Mouse (Mus musculus) kidney, adult 2 months (tissue): ENCODE results near the gene Calr. TPM values are rescaled to one million over a fixed set of nuclear protein-coding genes. Genes with fewer than 3 reads are reported as not detected.

Experiments used
- DNase-seq: peaks from one replicate; pipeline ENCODE4 v3.0.0; 2021
- H3K27ac ChIP-seq: fragments of 200-500 bp; 2 replicates; pipeline ENCODE4 v1.5.1; 2012; ENCODE audit warnings: low read depth, low read length, control low read depth, inconsistent platforms; ENCODE audit not compliant: insufficient read depth
- H3K27me3 ChIP-seq: fragments of 200-500 bp; replicated peaks from 2 replicates; pipeline ENCODE4 v1.6.1; 2012; ENCODE audit warnings: mild to moderate bottlenecking, moderate library complexity, low read length, inconsistent platforms; ENCODE audit not compliant: control insufficient read depth, insufficient read depth
- H3K36me3 ChIP-seq: fragments of 200-500 bp; 2 replicates; pipeline ENCODE4 v1.6.1; 2012; ENCODE audit warnings: mild to moderate bottlenecking, moderate library complexity, low read length, inconsistent platforms; ENCODE audit not compliant: control insufficient read depth, insufficient read depth
- H3K4me1 ChIP-seq: fragments of 200-500 bp; 2 replicates; pipeline ENCODE4 v1.6.1; 2011; ENCODE audit warnings: low read length; ENCODE audit not compliant: control insufficient read depth, insufficient read depth
- H3K4me3 ChIP-seq: fragments of 200-500 bp; 2 replicates; pipeline ENCODE4 v1.5.1; 2011; ENCODE audit warnings: mild to moderate bottlenecking, low read depth, low read length, control low read depth; ENCODE audit not compliant: insufficient read depth
- CTCF ChIP-seq: fragments of 200-500 bp; conservative IDR thresholded peaks from 2 replicates; pipeline ENCODE4 v1.5.1; 2011; ENCODE audit warnings: low read depth, mild to moderate bottlenecking, control low read depth, low read length, moderate library complexity, mixed read lengths; ENCODE audit not compliant: insufficient read depth, insufficient read length
- POLR2A ChIP-seq: fragments of 200-500 bp; IDR thresholded peaks from one replicate; pipeline ENCODE4 v1.6.1; 2011; ENCODE audit warnings: low read depth, low read length, control low read depth
- WGBS: fragments of 180-500 bp; shearing (Covaris S2); methylation state at CpG from one replicate; pipeline ENCODE4 v1.1.7; 2018; 5-methylcytosine and 5-hydroxymethylcytosine counted together
- polyA plus RNA-seq: library from polyadenylated mRNA; depleted of rRNA; stranded (reverse); fragments of >200 nt; gene quantifications from 2 replicates; pipeline ENCODE4 v1.2.3, GENCODE M21; 2012

Calr gene
- polyA plus RNA-seq, 1 experiment, result 337 TPM

DNA sequence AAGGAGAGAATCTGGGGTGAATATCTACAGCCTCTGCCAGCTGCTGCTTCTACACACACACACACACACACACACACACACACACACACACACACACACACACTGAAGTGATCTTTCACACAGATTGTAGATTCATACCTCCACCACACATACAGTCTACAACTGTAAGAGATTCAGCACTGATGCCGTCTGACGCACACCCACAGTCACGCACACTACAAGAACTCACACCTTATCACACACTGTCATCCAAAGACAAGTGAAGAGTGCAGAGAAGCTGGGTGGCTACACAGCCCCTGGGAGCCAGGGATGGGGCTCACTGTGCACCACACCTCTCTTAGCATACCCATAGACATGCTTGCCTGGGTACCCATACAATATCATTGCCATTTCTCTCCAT is 32.9 kb downstream of the Calr start:
- no peak overlapping the region for H3K4me3 ChIP-seq
- no peaks in the 10 kb centered on the region for H3K27me3 ChIP-seq
- H3K27ac ChIP-seq, result no peak overlapping the region
- no peaks in the 10 kb centered on the region; the same call in 1 of the 2 replicates for H3K4me1 ChIP-seq
- WGBS, result 88% methylated on average over 3 of the region's 3 CpGs
- DNase-seq, result no peak
- no peak for TF ChIP-seq POLR2A
- no peak for TF ChIP-seq CTCF
- no peaks in the 10 kb centered on the region for H3K36me3 ChIP-seq

DNA sequence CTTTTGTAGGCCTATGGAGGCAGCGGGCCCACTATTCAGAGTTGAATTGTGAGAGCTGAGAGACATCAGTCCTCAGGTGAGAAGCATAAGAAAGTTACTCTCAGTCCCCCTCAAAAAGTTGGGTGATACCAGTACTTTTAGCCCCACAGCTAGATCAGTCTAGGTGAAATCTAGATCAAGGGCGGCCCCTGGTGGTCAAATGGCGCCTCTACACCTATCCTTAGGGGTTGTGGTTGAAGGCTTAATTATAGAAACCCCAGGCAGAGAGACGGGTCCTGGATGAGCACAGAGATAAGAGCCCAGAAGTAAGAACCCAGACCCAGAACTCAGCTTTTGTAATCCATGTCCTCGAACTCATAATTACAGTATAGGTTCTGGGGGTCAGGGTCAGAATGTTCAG is 33.7 kb downstream of the Calr start:
- Histone ChIP-seq H3K27me3 (no peaks in the 10 kb centered on the region), H3K36me3 (no peaks in the 10 kb centered on the region), H3K4me3 (no peak overlapping the region), H3K4me1 (no peaks in the 10 kb centered on the region; the same call in 1 of the 2 replicates), H3K27ac (no peak overlapping the region)
- DNase-seq, result peak; percentile 81
- peak; percentile 78 for TF ChIP-seq CTCF
- TF ChIP-seq POLR2A, result no peak
- WGBS, result 2% methylated on average over 5 of the region's 5 CpGs

DNA sequence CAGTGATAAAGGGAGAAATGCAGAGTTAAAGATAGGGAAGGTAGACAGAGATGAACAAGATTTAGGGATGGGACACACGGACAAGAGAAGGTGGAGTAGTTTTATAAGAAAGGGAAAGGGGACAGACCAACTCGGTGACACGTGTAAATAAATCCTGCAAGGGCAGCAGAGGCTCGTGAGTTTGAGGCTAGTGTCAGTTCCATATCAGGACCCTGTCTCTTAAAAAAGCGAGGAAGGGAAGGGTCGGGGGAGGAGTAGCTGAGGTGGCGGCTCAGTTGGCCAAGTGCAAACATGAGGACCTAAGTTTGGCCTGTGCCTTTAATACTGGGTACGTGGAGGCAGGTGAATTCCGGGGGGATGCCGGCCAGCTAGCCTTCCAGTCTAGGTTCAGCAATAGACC is 35.4 kb downstream of the Calr start:
- WGBS, result 40% methylated on average over 10 of the region's 10 CpGs
- H3K27me3 ChIP-seq, result no peaks in the 10 kb centered on the region
- peak overlapping the region; percentile 3; the same call in 1 of the 2 replicates for H3K4me3 ChIP-seq

DNA sequence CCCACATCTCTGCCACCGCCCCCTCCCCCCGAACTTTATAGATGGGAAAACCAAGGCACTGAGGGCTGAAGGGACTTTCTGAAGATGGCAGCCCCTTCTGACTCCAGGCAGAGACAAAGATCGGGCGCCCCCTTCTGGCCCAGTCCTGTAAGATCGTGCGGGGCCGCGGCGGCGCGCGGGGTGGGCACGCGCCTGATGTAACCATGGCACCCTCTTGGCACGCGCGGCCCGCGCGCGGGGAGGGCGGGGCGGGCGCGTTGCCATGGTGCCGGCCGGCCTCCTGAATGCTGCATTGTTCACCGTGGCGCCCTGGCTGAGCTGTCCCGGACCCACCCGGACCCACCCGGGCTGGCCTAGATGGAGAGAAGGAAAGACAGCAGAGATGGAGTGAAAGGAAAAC is 35.8 kb downstream of the Calr start:
- TF ChIP-seq CTCF, result peak; percentile 65
- no peak for TF ChIP-seq POLR2A
- no peak overlapping the region for H3K27ac ChIP-seq
- H3K4me1 ChIP-seq, result no peaks in the 10 kb centered on the region; the same call in 1 of the 2 replicates
- H3K36me3 ChIP-seq, result no peaks in the 10 kb centered on the region
- 1% methylated on average over 32 of the region's 32 CpGs for WGBS
- no peaks in the 10 kb centered on the region for H3K27me3 ChIP-seq
- peak; percentile 93 for DNase-seq
- peak overlapping the region; percentile 3; the same call in 1 of the 2 replicates for H3K4me3 ChIP-seq

More for the DNA sequence above, 35.4 kb downstream of the Calr start:
- Histone ChIP-seq H3K4me1 (no peaks in the 10 kb centered on the region; the same call in 1 of the 2 replicates), H3K36me3 (no peaks in the 10 kb centered on the region), H3K27ac (no peak overlapping the region)
- DNase-seq, result no peak
- TF ChIP-seq CTCF (no peak), POLR2A (no peak)

GRCm38 (mm10) chr8:84809941-84810280 is 36.8 kb downstream of the Calr start:
- Histone ChIP-seq H3K4me3 (no peak overlapping the region), H3K27ac (no peak overlapping the region), H3K27me3 (no peaks in the 10 kb centered on the region), H3K36me3 (no peaks in the 10 kb centered on the region), H3K4me1 (no peaks in the 10 kb centered on the region; the same call in 1 of the 2 replicates)
- no peak for DNase-seq
- WGBS, result 84% methylated on average over 5 of the region's 5 CpGs
- no peak for TF ChIP-seq POLR2A

DNA sequence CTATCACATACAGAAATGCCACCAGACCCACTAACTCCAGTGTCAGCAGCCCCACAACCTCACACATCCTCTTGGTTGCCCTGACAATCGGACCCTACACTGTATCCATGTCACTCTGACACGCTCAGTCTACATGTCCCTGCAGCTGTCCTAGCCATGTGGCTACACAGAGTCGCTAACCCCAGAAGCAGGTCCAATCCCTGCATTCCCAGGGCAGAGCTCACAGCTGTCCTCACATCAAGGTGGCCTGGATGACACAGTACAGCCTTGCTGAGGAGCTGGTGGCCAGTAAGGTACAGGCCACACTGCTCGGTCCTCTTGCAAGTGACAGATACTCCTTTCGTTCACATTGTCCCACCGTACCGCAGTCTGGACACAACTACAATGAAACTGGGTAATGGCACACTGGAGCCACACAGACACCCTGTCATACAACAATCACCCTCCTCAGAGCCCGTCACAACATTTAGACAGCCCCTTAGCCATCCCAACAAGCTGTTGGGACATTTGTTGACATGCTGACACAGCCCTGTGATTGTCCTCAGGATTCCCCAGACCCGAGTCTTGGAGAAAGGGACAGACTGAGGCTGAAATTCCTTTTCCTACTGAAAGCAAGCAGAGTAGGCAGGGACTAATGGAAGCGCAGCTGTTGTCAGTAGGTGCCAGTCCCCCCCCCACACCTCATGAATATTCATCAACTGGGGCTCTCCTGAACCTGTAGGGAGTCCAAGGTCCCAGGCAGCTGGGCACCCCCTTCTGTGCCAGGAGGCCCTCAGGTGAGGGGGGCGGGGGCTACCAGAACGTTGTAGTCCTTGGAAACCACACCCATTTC is 37.4 kb downstream of the Calr start:
- Histone ChIP-seq H3K27me3 (no peaks in the 10 kb centered on the region), H3K36me3 (no peaks in the 10 kb centered on the region), H3K4me3 (no peak overlapping the region), H3K27ac (no peak overlapping the region), H3K4me1 (no peaks in the 10 kb centered on the region; the same call in 1 of the 2 replicates)
- DNase-seq, result no peak
- 76% methylated on average over 12 of the region's 12 CpGs for WGBS
- no peak for TF ChIP-seq CTCF
- TF ChIP-seq POLR2A, result no peak

- no peak overlapping the region for H3K4me3 ChIP-seq
- TF ChIP-seq POLR2A (no peak), CTCF (no peak)
- H3K36me3 ChIP-seq, result no peaks in the 10 kb centered on the region
- no peak overlapping the region for H3K27ac ChIP-seq
- no peaks in the 10 kb centered on the region; the same call in 1 of the 2 replicates for H3K4me1 ChIP-seq
- no peak for DNase-seq
- WGBS, result 95% methylated on average over 5 of the region's 5 CpGs
- H3K27me3 ChIP-seq, result no peaks in the 10 kb centered on the region
Measured at GRCm38 (mm10) chr8:84806031-84806430, 40.7 kb downstream of the Calr start.
